Mouse (Mus musculus) mouse embryonic stem cell (cell line): ENCODE results near the gene Abcg8.

Experiments used
- in situ Hi-C, 2 experiments: fragments of 300-500 bp; cut with MboI; formaldehyde crosslinking; loops; 1 replicate in 1 of 2; 3 replicates in 1 of 2; pipeline ENCODE4 v1.14.3; 2019 to 2020; ENCODE audit warnings: low sequenced_read_pairs in 2 of 2, low pct_unique_long_range_greater_than_20kb in 1 of 2, mixed read lengths in 1 of 2; ENCODE audit not compliant: unreplicated experiment in 1 of 2

The Abcg8 gene

GRCm38 (mm10) chr17:84675951-84676366, at the start of gene Abcg8:
Gene Abcg8, plus strand, starts transcription at chr17:84676302.
- in situ Hi-C loops = no loop called here

DNA sequence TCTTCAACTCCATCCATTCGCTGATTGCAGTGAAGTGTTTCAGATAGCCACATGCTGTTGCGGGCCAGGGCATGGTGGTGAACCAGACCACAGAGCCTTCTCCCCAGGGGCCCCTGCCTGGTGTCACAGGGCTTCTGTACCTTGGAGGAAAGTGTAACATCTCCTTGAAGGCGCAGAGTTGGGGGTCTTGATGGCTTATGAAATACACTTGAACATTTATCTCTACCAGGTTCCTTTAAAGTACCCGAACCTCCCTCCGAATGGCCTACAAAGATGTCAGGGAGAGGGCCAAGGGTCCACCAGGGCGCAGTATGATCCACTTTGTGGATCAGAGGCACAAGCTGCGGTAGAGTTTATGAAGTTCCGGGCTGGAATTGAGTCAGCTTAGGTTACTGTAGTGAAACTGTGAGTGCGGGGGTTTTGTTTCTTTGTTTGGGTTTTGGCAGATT, 49.2 kb upstream of the Abcg8 start:
- in situ Hi-C loops = no loop called here

DNA sequence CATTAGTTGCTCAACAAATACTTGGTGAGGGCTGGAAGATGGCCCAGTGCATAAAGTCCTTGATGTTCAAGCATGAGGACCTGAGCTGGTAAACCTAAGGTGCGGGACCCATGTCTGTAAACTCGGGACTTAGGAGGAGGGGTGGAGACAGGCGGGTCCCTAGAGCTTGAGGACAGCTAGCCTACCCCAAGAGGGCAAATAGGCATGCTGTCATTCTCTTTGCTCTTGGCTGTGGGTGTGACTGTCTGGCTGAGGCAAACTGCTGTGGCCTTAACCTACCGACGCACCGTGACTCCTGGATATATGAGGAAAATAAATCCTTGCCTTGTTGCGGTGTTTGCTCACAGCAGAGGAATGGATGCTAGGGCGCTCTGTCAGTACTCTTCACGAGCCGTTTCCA, 48.4 kb upstream of the Abcg8 start:
- in situ Hi-C loops = no loop called here

- in situ Hi-C loops = no loop called here
These were observed 47.5 kb upstream of the Abcg8 start for GRCm38 (mm10) chr17:84628611-84629010.

DNA sequence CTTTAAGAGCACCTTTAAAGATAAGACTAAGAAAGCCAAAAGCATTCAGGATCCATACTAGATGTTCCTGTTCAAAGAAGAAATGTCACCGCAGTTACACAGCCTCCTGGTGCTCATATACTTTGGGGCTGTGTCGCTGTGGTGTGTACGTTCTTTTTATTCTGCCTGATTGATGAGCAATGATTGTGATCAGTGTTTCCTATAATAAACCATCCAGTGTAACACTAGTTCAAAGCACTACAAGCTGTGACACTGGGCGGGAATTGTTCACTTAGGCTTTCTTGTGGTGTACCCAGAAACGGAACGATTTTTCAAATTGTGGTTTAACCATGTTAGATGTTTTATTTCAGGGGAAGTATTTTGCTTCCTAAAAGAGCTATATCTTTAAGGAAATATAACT, 44.3 kb upstream of the Abcg8 start:
- in situ Hi-C loops = no loop called here

- in situ Hi-C loops = no loop called here
These were observed 42.7 kb upstream of the Abcg8 start for GRCm38 (mm10) chr17:84633443-84633842.

- in situ Hi-C loops = no loop called here
These were observed 39.8 kb upstream of the Abcg8 start for GRCm38 (mm10) chr17:84636328-84636727.

GRCm38 (mm10) chr17:84637971-84638370, 38.1 kb upstream of the Abcg8 start:
- in situ Hi-C loops = no loop called here

GRCm38 (mm10) chr17:84639796-84640378, 36.2 kb upstream of the Abcg8 start:
- in situ Hi-C loops = no loop called here

GRCm38 (mm10) chr17:84641893-84642292, 34.2 kb upstream of the Abcg8 start:
- in situ Hi-C loops = no loop called here

DNA sequence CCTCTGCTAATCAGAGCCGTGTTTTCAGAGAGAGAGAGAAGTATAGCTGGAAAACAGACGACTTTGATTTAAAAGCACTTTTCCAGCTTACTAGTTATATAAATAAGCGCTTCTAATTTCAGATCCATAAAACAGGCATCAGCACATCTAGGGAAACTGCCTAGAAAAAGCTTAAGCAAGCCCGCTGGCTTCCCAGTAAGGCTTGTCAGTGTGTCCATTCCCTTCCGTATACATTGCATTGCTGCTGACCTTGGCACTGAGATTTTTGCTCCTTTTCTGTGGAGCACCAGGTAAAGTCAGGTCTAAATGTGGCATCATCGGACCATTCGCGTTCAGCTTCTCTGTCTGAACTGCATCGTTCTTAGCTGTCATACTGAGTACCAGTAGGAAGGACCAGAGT, 33.8 kb upstream of the Abcg8 start:
- in situ Hi-C loops = no loop called here

DNA sequence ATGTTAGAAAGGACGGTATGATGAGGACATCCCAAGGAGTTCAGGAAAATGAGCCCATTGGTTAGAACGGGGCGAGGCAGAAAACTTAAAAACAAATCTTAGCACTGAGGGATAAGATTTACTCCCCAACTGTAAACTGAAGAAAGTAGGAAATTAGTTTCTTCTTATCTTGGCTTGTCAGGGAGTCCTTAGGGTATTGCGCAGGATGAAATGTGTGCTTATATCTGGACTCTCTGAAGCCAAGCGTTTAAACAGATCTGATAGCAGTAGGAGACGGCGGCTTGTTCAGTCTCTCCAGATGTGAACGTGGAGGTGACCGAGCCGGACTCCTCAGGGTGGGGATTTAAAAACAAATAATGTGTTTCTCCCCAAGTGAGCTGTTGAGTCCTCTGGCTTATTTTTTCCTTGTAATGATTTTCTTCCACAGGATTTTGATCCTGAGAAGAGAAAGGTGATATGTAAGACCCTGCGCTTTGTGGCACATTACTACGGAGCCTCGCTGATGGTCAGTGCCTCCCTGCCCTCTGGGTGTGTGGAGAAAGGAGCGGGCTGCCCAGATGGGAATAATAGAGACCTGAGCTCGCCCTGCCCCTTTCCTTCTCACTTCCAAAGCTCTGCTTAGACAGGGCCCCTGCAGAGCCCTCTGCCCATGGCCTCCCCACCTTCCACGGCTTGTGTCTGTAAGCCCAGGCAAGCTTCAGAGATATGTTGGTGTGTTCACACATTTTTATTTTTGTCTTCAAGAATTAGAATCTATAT, 31.6 kb upstream of the Abcg8 start:
- in situ Hi-C loops = no loop called here

GRCm38 (mm10) chr17:84645119-84645518, 31.0 kb upstream of the Abcg8 start:
- in situ Hi-C loops = no loop called here

GRCm38 (mm10) chr17:84645894-84646293, 30.2 kb upstream of the Abcg8 start:
- in situ Hi-C loops = no loop called here

DNA sequence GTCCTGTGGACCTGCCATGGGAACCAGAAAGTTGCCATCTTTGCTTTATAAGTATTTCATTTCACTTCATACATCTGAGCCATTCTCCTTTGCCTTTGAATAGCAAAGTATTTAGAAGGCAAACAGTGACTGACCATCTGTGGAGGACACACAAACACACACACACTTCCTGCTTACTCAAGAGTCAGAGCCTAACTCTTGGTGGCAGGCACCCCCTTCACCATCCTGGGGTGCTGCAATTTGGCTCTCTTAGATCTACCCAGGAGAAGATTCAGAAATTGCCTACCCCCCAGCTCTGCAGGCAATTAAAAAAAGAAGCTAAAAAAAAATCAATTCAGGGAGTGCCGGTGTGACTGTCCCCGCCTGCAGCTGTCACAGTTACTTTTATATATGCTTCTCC, 29.6 kb upstream of the Abcg8 start:
- in situ Hi-C loops = no loop called here

GRCm38 (mm10) chr17:84647630-84648029, 28.5 kb upstream of the Abcg8 start:
- in situ Hi-C loops = no loop called here

DNA sequence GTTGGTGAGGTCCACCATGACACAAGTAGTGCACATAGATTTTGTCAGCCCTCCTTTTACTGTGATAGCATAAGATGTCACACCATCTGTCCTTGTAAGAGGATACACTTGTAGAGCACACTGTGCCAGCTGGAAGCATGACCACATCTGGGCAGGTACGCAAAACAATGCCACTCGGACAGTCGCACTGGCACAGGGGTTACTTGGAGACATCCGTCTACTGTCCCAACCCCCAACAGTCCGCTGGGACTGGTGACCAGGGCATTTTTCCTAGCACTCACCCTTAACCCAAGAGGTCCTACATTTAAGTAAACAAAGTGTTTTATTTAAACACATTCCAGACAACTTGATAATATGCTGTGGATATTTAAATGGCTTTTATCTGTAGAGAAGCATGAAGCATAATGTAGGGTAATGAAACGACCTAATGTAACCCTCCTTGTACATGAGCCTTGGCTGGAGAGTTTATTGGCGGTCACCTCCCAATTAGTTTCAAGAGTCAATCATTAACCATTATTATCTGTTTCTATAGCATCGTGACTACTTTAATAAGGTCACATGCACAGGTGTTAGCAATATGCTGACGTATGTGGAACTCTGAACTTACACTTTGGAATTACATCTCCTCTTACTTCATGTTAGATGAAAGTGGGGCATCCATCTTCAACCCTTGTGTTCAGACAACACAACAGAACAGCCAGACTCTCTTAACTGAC, 25.6 kb upstream of the Abcg8 start:
- in situ Hi-C loops = no loop called here

- in situ Hi-C loops = no loop called here
These were observed 22.6 kb upstream of the Abcg8 start for GRCm38 (mm10) chr17:84653544-84653943.

GRCm38 (mm10) chr17:84656205-84656604, 19.9 kb upstream of the Abcg8 start:
- in situ Hi-C loops = no loop called here
